Mouse (Mus musculus): ENCODE data around the gene Nxn.

- no peak; the same call in none of the 2 replicates for TF ChIP-seq NELFE (IDR thresholded peaks at IDR 0.05; ENCODE audit: low read depth, low read length)
- peak in 2 of 3 experiments; percentile 28 to 56; a peak in 4 of 6 replicates for TF ChIP-seq CTCF (IDR thresholded peaks at IDR 0.05 in 2 of 3, conservative IDR thresholded peaks at IDR 0.05 in 1 of 3; ENCODE audit: control insufficient read depth in 1 of 3, insufficient read depth in 1 of 3, low read depth in 2 of 3, low read length in 3 of 3, poor library complexity in 1 of 3, severe bottlenecking in 1 of 3)
- no peak for TF ChIP-seq MAFK (IDR thresholded peaks at IDR 0.05; ENCODE audit: borderline replicate concordance, low read depth, low read length)
- no peak for TF ChIP-seq USF1 (IDR thresholded peaks at IDR 0.05; ENCODE audit: low read depth, low read length)
Observed at GRCm38 (mm10) chr11:76398798-76399586, at the start of gene Nxn.
